Mouse (Mus musculus): ENCODE measurements around the gene Ccdc186. TPM values are rescaled to one million over a fixed set of nuclear protein-coding genes. Genes with fewer than 3 reads are reported as not detected.
A peak's percentile ranks its signal among the peaks of the same experiment; 100 is the strongest.

Ccdc186 gene
- polyA plus RNA-seq, 1 experiment: 4.7 TPM

DNA sequence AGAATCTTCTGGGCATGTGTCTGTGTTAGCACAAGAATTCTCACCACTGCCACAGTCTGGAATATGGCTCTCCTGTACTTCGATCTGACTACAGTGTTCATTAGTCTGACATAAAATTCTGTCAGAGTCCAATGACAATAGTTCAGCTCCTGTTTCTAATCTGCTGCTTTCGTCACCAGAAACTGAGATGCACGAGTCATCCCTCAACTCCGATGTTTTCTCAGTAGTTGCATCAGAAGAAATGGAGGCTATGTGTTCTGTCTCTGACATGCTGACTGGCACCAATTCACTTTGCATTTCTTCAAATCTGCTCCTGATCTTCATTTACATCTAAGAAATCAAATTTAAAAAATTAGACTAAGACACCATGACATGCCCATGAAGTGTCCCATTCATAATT lies 8.6 kb downstream of the Ccdc186 start:
- no peak overlapping the region for H3K27ac ChIP-seq (ENCODE audit: insufficient read depth, low read depth, low read length)
- DNase-seq: no peak
- H3K4me3 ChIP-seq (ENCODE audit: insufficient read depth, low read depth, low read length): no peak overlapping the region
- no peaks in the 10 kb centered on the region; the same call in none of the 2 replicates for H3K36me3 ChIP-seq (ENCODE audit: control insufficient read depth, insufficient read depth, low read length)
- TF ChIP-seq POLR2A (IDR thresholded peaks at IDR 0.05; ENCODE audit: low read depth, low read length): no peak
- no peak for TF ChIP-seq CTCF (conservative IDR thresholded peaks at IDR 0.05; ENCODE audit: insufficient read depth, insufficient read length, low read depth, low read length)
- 81% methylated on average over 4 of the region's 4 CpGs for WGBS
- H3K27me3 ChIP-seq (replicated peaks; ENCODE audit: control insufficient read depth, insufficient read depth, low read length): no peaks in the 10 kb centered on the region
- peaks cover 13% of the 10 kb centered on the region for H3K4me1 ChIP-seq (ENCODE audit: control insufficient read depth, insufficient read depth, low read length)

DNA sequence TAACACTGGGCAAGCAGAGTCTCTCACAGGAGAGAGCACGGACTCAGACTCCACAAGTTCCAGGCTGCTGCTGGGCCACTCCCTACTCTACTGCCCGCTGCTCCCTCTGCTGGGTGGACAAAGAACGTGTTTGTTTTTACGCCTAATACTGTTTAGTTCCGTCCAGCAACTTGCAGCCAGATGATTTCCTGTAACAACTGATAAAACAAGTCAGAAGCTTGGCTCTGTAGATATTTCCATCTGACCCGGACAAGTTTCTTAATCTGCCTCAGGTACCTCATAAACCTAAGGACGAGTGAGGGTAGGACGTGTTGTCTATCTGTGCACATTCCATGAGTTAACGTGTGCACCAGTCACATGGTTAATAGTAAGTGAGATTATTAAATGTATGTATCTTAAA lies 10.4 kb downstream of the Ccdc186 start:
- TF ChIP-seq POLR2A (IDR thresholded peaks at IDR 0.05; ENCODE audit: low read depth, low read length): no peak
- TF ChIP-seq CTCF (conservative IDR thresholded peaks at IDR 0.05; ENCODE audit: insufficient read depth, insufficient read length, low read depth, low read length): peak; percentile 74
- Histone ChIP-seq H3K27ac (ENCODE audit: insufficient read depth, low read depth, low read length) (no peak overlapping the region), H3K27me3 (replicated peaks; ENCODE audit: control insufficient read depth, insufficient read depth, low read length) (no peaks in the 10 kb centered on the region), H3K4me3 (ENCODE audit: insufficient read depth, low read depth, low read length) (no peak overlapping the region), H3K4me1 (ENCODE audit: control insufficient read depth, insufficient read depth, low read length) (peaks cover 7% of the 10 kb centered on the region; the same call in 1 of the 2 replicates), H3K36me3 (ENCODE audit: control insufficient read depth, insufficient read depth, low read length) (peaks cover 2% of the 10 kb centered on the region)
- 25% methylated on average over 9 of the region's 9 CpGs for WGBS
- DNase-seq: peak; percentile 74

DNA sequence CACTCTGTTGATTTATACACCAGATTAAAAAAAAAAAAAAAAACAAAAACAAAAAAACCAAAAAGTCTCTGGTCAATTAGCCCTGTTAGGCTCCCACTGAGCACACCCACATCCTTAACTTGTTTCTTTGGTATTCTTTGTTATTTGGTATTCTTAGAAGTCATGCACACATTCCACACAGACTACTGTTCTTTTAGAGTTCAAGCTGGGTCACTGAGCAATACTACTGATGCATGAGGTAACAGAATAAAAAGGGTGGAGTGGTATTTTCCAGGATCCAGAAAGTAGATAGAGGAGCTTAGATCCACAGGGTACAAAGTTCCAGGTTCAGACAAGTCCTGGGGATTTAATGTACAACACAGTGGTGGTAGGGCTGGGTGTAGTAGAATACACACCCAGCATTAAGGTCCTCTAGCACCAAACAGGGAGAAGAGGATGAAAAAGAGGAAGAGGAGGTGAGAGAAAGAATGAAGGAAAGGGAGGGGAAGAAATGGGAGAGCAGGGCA lies 11.3 kb downstream of the Ccdc186 start:
- peaks cover 2% of the 10 kb centered on the region for H3K36me3 ChIP-seq (ENCODE audit: control insufficient read depth, insufficient read depth, low read length)

DNA sequence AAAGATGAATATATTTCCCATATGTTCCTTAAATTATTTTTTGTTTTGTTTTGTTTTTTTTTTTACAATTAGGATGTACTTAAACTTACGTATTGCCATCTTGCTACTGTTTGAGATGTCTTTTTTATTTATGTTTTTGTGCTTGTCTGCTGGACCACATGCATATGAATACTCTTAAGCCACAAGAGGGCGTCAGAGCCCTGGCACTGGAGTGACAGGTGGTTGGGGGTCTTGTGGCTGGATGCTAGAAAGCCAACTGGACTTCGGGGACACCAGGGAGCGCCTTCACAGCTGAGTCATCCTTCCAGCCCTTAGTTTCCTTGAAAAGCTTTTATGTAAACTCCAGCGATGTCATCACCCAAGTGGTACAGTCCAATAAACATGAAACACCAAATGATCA lies 13.2 kb downstream of the Ccdc186 start:
- Histone ChIP-seq H3K4me3 (ENCODE audit: insufficient read depth, low read depth, low read length) (no peak overlapping the region), H3K27me3 (replicated peaks; ENCODE audit: control insufficient read depth, insufficient read depth, low read length) (no peaks in the 10 kb centered on the region), H3K36me3 (ENCODE audit: control insufficient read depth, insufficient read depth, low read length) (peaks cover 2% of the 10 kb centered on the region), H3K4me1 (ENCODE audit: control insufficient read depth, insufficient read depth, low read length) (peaks cover 7% of the 10 kb centered on the region; the same call in 1 of the 2 replicates), H3K27ac (ENCODE audit: insufficient read depth, low read depth, low read length) (no peak overlapping the region)
- DNase-seq: no peak
- 64% methylated on average over 5 of the region's 5 CpGs for WGBS
- TF ChIP-seq POLR2A (IDR thresholded peaks at IDR 0.05; ENCODE audit: low read depth, low read length) (no peak), CTCF (conservative IDR thresholded peaks at IDR 0.05; ENCODE audit: insufficient read depth, insufficient read length, low read depth, low read length) (peak; percentile 43)

More for the DNA sequence above, 11.3 kb downstream of the Ccdc186 start:
- Histone ChIP-seq H3K27me3 (replicated peaks; ENCODE audit: control insufficient read depth, insufficient read depth, low read length) (no peaks in the 10 kb centered on the region), H3K4me1 (ENCODE audit: control insufficient read depth, insufficient read depth, low read length) (peaks cover 7% of the 10 kb centered on the region; the same call in 1 of the 2 replicates), H3K27ac (ENCODE audit: insufficient read depth, low read depth, low read length) (no peak overlapping the region), H3K4me3 (ENCODE audit: insufficient read depth, low read depth, low read length) (no peak overlapping the region)
- DNase-seq: peak; percentile 25
- TF ChIP-seq POLR2A (IDR thresholded peaks at IDR 0.05; ENCODE audit: low read depth, low read length): no peak

DNA sequence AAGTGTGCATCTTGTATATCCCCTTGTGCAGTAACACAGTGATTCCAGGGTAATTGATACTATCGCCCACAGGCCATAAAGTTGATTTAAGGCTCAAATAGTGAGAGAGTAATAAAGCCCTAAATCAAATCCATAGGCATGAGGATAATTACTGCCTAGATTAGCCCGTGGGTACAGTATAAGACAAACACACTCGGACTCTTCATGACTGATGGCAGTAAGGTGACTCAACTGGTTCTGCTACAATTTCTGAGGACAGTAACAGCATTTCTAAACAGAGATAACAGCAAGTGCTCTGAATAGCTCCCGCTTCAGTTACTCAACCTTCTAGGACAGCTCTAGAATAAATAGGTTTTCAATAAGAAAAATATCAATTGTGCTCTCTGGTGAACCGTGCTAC lies 14.9 kb downstream of the Ccdc186 start:
- TF ChIP-seq CTCF (conservative IDR thresholded peaks at IDR 0.05; ENCODE audit: insufficient read depth, insufficient read length, low read depth, low read length): no peak
- no peak for TF ChIP-seq POLR2A (IDR thresholded peaks at IDR 0.05; ENCODE audit: low read depth, low read length)
- Histone ChIP-seq H3K4me3 (ENCODE audit: insufficient read depth, low read depth, low read length) (no peak overlapping the region), H3K4me1 (ENCODE audit: control insufficient read depth, insufficient read depth, low read length) (peaks cover 7% of the 10 kb centered on the region; the same call in 1 of the 2 replicates), H3K27me3 (replicated peaks; ENCODE audit: control insufficient read depth, insufficient read depth, low read length) (no peaks in the 10 kb centered on the region), H3K27ac (ENCODE audit: insufficient read depth, low read depth, low read length) (no peak overlapping the region), H3K36me3 (ENCODE audit: control insufficient read depth, insufficient read depth, low read length) (peaks cover 2% of the 10 kb centered on the region; the same call in 1 of the 2 replicates)
- DNase-seq: no peak
- 76% methylated on average over 5 of the region's 5 CpGs for WGBS

DNA sequence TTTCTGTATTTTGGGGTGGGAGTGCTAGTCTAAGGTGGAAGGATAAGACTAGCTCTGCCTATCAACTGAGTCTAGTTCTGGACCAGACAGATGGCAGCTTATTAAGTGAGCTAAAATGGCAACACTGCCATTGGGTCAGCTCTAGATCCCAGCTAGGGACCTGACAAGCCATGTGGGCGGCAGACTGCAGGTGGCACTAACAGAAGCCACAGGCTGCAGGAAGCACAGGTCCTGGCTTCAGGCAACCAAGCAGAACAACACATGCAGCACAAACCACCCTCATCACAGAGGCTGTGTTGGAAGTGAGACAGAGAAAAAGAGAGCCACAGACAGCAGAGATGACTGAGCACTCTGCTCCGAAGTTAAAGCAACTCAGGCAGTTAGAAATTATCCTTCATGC lies 16.6 kb downstream of the Ccdc186 start:
- no peak for DNase-seq
- 55% methylated on average over 2 of the region's 2 CpGs for whole genome bisulfite sequencing
- no peak overlapping the region for H3K27ac ChIP-seq (ENCODE audit: insufficient read depth, low read depth, low read length)
- H3K4me1 ChIP-seq (ENCODE audit: control insufficient read depth, insufficient read depth, low read length): 0 out of 2 replicates have a peak, but pooled peaks cover 1% of the 10 kb centered on the region
- no peak for TF ChIP-seq POLR2A (IDR thresholded peaks at IDR 0.05; ENCODE audit: low read depth, low read length)
- H3K4me3 ChIP-seq (ENCODE audit: insufficient read depth, low read depth, low read length): no peak overlapping the region
- H3K36me3 ChIP-seq (ENCODE audit: control insufficient read depth, insufficient read depth, low read length): peaks cover 5% of the 10 kb centered on the region
- no peaks in the 10 kb centered on the region for H3K27me3 ChIP-seq (replicated peaks; ENCODE audit: control insufficient read depth, insufficient read depth, low read length)

DNA sequence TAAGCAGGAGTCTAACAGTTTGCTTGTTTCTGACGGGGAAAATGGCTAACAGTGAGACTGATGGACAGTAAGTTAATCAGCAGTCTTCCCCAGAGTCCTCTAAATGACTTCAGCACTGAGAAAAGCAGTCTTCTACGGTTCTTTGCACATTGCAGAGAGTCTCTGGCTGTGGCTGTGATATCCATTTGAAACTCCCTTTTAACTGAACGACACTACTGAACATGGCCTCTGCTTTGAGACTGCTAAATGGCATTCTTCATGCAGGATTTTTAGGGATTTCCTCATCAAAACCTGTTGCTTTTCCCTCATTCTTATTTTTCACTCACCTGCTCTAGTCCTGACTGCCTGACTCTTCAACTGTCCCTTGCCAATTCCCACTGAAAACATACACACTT lies 19.6 kb downstream of the Ccdc186 start:
- TF ChIP-seq CTCF (conservative IDR thresholded peaks at IDR 0.05; ENCODE audit: insufficient read depth, insufficient read length, low read depth, low read length) (no peak), POLR2A (IDR thresholded peaks at IDR 0.05; ENCODE audit: low read depth, low read length) (no peak)
- Histone ChIP-seq H3K27ac (ENCODE audit: insufficient read depth, low read depth, low read length) (no peak overlapping the region), H3K36me3 (ENCODE audit: control insufficient read depth, insufficient read depth, low read length) (peaks cover 3% of the 10 kb centered on the region), H3K4me1 (ENCODE audit: control insufficient read depth, insufficient read depth, low read length) (no peaks in the 10 kb centered on the region), H3K27me3 (replicated peaks; ENCODE audit: control insufficient read depth, insufficient read depth, low read length) (no peaks in the 10 kb centered on the region), H3K4me3 (ENCODE audit: insufficient read depth, low read depth, low read length) (no peak overlapping the region)
- WGBS: 76% methylated on average over 3 of the region's 3 CpGs
- DNase-seq: no peak

Data from kidney, adult 2 months (tissue).